In genomic region chr9:45954294-45955106, GRCm38 (mm10) we compare ENCODE assay signal across 8 mouse cellular contexts. TPM values are rescaled to one million over a fixed set of nuclear protein-coding genes. Genes with fewer than 3 reads are reported as not detected.
DNase-seq lines count a peak whose midpoint lies in the region; ATAC-seq and TF ChIP-seq lines count a peak whose summit lies in the region.

No protein-coding gene starts in this region.

- no peaks in the 10 kb centered on the region for H3K27me3 ChIP-seq in forebrain, embryonic 10.5 days (ENCODE audit: poor library complexity, severe bottlenecking)

- peak overlapping the region; percentile 90 for H3K27ac ChIP-seq in forebrain, embryonic 10.5 days

- no peaks in the 10 kb centered on the region for H3K9me3 ChIP-seq in forebrain, embryonic 10.5 days

- peak overlapping the region; percentile 71 for H3K4me3 ChIP-seq in forebrain, embryonic 10.5 days

- peak; percentile 63 for DNase-seq in embryo, embryonic 10 days (ENCODE audit: low spot score)
- DNase-seq in embryo, embryonic 9.5 days (ENCODE audit: extremely low spot score): no peak
- peak; percentile 59 for DNase-seq in brain, embryonic 14.5 days (ENCODE audit: low read depth)
- peak; percentile 51 for DNase-seq in forebrain, embryonic 10.5 days (ENCODE audit: extremely low spot score, low spot score)
- DNase-seq in heart, postnatal 14 days: peak; percentile 52 to 60
- peak; percentile 21 to 41 for DNase-seq in layer of hippocampus, postnatal 25 days (ENCODE audit: extremely low spot score in 1 of 2, low spot score in 1 of 2)
- peak; percentile 45 for DNase-seq in right cerebral cortex, postnatal 14 days

- TF ChIP-seq POLR2A in brain, embryonic 14.5 days (IDR thresholded peaks at IDR 0.05; ENCODE audit: borderline replicate concordance, extremely low read depth, insufficient read depth, insufficient read length, poor library complexity, severe bottlenecking): no peak

- ATAC-seq in megakaryocyte, adult 5-6 weeks (ENCODE audit: poor library complexity, severe bottlenecking): peak; percentile 36

- WGBS in forebrain, embryonic 10.5 days: under 1% methylated on average over 63 of the region's 63 CpGs

- intact Hi-C loops in heart, postnatal 14 days (cut with DNase I): loop anchor here (5.0 kb wide), 1 partner anchor 42 kb away; no protein-coding TSS in a partner anchor

- peaks cover 47% of the 10 kb centered on the region for H3K4me1 ChIP-seq in forebrain, embryonic 10.5 days

- TF ChIP-seq CTCF in brain, embryonic 14.5 days (IDR thresholded peaks at IDR 0.05; ENCODE audit: borderline replicate concordance, extremely low read depth, insufficient read depth, insufficient read length): no peak

- H3K36me3 ChIP-seq in forebrain, embryonic 10.5 days (replicated peaks): peaks cover 22% of the 10 kb centered on the region

RNA-seq across cellular contexts. Expression of gene Sidt2, which starts 0.6 kb away (rescaled TPM):
- 85.4 and 101 TPM in 2 replicates for polyA plus RNA-seq in brain, embryonic 14.5 days (2012; rRNA removed)
- polyA plus RNA-seq in forebrain, embryonic 10.5 days (2016; fragmentation: Nextera tagmentation; extraction: Ambion mirVana): 23.8 and 24.6 TPM in 2 replicates
- 10 to 100 TPM; 71.9 to 80.7 TPM for total RNA-seq in heart, postnatal 14 days (2021)
- 10 to 100 TPM; 89.2 to 97.9 TPM for total RNA-seq in layer of hippocampus, postnatal 25 days (2021)
- total RNA-seq in megakaryocyte, adult 5-6 weeks (2015): 57.3 and 71.0 TPM in 2 replicates
- total RNA-seq in megakaryocyte, adult 5-6 weeks (2017): 41.4 and 51.9 TPM in 2 replicates

RNA-seq across cellular contexts. Expression of gene Tagln, which starts 18.6 kb away (rescaled TPM):
- 5.7 and 7.3 TPM in 2 replicates for polyA plus RNA-seq in brain, embryonic 14.5 days (2012; rRNA removed)
- 18.6 and 20.7 TPM in 2 replicates for polyA plus RNA-seq in forebrain, embryonic 10.5 days (2016; fragmentation: Nextera tagmentation; extraction: Ambion mirVana)
- total RNA-seq in heart, postnatal 14 days (2021): 10 to 100 TPM; 52.9 to 60.8 TPM
- 10 to 100 TPM in 1 of 2 experiments, 1 to 10 TPM in 1; 9.9 to 13.0 TPM for total RNA-seq in layer of hippocampus, postnatal 25 days (2021)
- 0.13 and 0.32 TPM in 2 replicates for total RNA-seq in megakaryocyte, adult 5-6 weeks (2015)
- total RNA-seq in megakaryocyte, adult 5-6 weeks (2017): 0.40 TPM in 1 of 2 replicates, not detected in the other

RNA-seq across cellular contexts. Expression of gene Rnf214, which starts 47.8 kb away (rescaled TPM):
- 50.6 and 68.0 TPM in 2 replicates for polyA plus RNA-seq in brain, embryonic 14.5 days (2012; rRNA removed)
- polyA plus RNA-seq in forebrain, embryonic 10.5 days (2016; fragmentation: Nextera tagmentation; extraction: Ambion mirVana): 57.9 and 65.5 TPM in 2 replicates
- total RNA-seq in heart, postnatal 14 days (2021): 10 to 100 TPM; 27.9 to 28.3 TPM
- total RNA-seq in layer of hippocampus, postnatal 25 days (2021): 10 to 100 TPM; 63.6 to 69.3 TPM
- total RNA-seq in megakaryocyte, adult 5-6 weeks (2015): 19.6 and 23.3 TPM in 2 replicates
- 32.5 and 34.0 TPM in 2 replicates for total RNA-seq in megakaryocyte, adult 5-6 weeks (2017)

RNA-seq across cellular contexts. Expression of gene Pcsk7, which starts 48.2 kb away (rescaled TPM):
- 40.3 and 48.7 TPM in 2 replicates for polyA plus RNA-seq in brain, embryonic 14.5 days (2012; rRNA removed)
- 17.8 TPM in 2 replicates for polyA plus RNA-seq in forebrain, embryonic 10.5 days (2016; fragmentation: Nextera tagmentation; extraction: Ambion mirVana)
- 10 to 100 TPM; 23.3 to 24.5 TPM for total RNA-seq in heart, postnatal 14 days (2021)
- total RNA-seq in layer of hippocampus, postnatal 25 days (2021): 10 to 100 TPM; 18.0 to 24.7 TPM
- 12.1 and 15.4 TPM in 2 replicates for total RNA-seq in megakaryocyte, adult 5-6 weeks (2015)
- 22.5 and 34.8 TPM in 2 replicates for total RNA-seq in megakaryocyte, adult 5-6 weeks (2017)

RNA-seq across cellular contexts. Expression of gene Pafah1b2, which starts 58.0 kb away (rescaled TPM):
- polyA plus RNA-seq in brain, embryonic 14.5 days (2012; rRNA removed): 126 and 166 TPM in 2 replicates
- 279 and 288 TPM in 2 replicates for polyA plus RNA-seq in forebrain, embryonic 10.5 days (2016; fragmentation: Nextera tagmentation; extraction: Ambion mirVana)
- total RNA-seq in heart, postnatal 14 days (2021): 10 to 100 TPM; 67.7 to 67.8 TPM
- total RNA-seq in layer of hippocampus, postnatal 25 days (2021): 100 to 1,000 TPM; 212 to 221 TPM
- total RNA-seq in megakaryocyte, adult 5-6 weeks (2015): 28.6 and 44.4 TPM in 2 replicates
- total RNA-seq in megakaryocyte, adult 5-6 weeks (2017): 53.0 and 73.9 TPM in 2 replicates

Comparison
In these comparisons a context has a peak if more than half of its experiments do, and no peak if none do; other contexts are left out.
1. RNA of gene Tagln, which starts 18.6 kb away (total RNA-seq): 52.9 to 60.8 TPM in heart, postnatal 14 days and 9.9 to 13.0 TPM in layer of hippocampus, postnatal 25 days; 0.13 to 0.40 TPM in megakaryocyte, adult 5-6 weeks; every median in the first group is over 4 times any median in the second.